Mouse (Mus musculus) forelimb bud, embryonic 11.5 days (tissue): Measurements from ENCODE around the gene Rhox10.
A peak's percentile ranks its signal among the peaks of the same experiment; 100 is the strongest.
"Not testable (repeated sequence)": the region's sequence is repeated elsewhere in the genome, so short reads cannot be mapped to it uniquely, and the experiment has no call there.

Source experiments
- DNase-seq: peaks from one replicate; pipeline ENCODE4 v3.0.0-alpha.2; 2012; ENCODE audit warnings: low read depth, low spot score

Gene Rhox10

DNA sequence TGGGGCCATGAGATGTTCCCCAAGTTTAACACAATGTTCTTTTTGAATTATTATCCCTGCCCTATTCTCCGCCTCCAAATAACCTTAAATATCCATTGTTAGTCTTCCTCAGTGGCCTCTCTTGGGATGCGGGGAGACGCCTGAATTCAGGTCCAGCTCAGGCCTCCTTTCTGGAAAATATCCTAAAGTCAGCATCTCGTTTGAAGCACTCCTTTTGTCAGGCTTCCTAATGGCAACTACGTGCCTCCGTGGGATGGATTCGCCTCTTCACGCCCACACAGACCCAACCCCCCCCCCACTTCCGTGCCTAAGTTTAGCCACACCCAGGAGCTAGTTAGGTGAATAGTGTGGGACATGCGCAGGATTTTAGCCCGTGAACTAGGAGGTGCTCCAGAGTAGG is at the start of gene Rhox10:
Rhox10 (plus strand) TSS at position 301 of the 400 bp plus-strand sequence.
- DNase-seq: no peak

DNA sequence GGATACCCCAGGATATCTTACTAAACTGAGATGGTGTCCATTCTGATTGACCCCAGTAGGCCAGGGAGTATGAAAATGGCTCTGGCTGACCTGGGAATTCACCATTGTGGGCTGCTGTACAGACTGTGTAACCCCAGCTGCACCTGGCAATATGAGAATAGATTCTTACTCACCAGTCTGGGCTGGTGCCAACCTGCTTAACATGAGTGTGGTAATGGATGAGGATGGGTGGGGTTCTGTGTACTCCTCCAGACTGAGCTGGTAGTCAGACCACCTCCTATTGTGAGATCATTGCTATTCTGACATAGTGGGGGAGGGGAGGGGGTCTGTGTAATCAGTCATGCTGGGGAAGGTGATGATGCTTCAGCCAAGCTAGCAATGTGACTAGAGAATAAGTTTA is 47.7 kb upstream of the Rhox10 start, which contains the start of gene Btg1-ps1:
Btg1-ps1 (minus strand) TSS at position 219 of the 400 bp plus-strand sequence.
- DNase-seq: not testable (repeated sequence)

DNA sequence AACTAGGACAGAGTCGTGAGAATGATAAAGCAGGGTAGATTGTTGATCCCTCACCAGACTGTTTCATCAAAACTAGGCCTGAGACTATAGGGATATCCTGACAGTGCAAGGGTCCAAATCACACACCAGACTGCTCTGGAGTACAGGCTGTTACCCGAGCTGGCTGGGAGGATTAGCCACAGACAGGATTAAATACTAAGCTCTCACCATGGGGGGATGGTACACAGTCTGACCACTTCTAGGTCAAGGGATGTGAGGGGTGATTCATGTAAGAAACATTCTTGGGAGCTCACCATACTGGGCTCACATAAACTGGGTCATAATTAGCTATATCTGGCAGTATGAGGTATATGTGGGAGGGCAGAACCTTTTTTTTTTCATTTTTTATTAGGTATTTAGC is 32.4 kb upstream of the Rhox10 start:
- no peak for DNase-seq

DNA sequence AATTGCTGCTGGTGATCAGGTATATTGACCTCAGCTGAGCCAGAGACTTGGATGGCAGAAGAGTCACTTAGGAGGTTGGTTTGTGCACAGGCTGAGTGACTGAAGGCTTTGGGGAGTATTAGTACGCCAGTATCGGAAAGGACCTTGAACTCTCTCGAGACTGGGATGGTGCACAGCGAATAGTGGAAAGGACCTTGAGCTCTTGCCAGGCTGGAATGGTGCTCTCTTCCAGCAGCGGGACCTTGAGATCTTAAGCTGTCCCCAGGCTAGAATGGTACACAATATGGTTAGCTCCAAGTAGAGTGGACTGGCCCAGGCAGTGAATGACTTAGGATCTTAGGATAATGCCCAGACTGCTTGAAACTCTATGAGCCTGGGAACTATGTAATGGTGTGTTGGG is 26.6 kb upstream of the Rhox10 start:
- DNase-seq: no peak

DNA sequence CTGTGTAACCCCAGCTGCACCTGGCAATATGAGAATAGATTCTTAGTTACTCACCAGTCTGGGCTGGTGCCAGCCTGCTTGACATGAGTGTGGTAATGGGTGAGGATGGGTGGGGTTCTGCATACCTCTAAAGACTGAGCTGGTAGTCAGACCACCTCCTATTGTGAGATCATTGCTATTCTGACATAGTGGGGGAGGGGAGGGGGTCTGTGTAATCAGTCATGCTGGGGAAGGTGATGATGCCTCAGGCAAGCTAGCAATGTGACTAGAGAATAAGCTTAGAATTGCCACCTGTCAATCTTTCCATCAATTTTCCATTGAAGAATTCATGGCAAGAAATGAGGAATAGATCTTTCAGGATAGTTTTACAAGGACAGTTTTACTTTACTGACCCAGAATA is 23.3 kb upstream of the Rhox10 start, which contains the start of gene Btg1-ps2:
Btg1-ps2 (minus strand) TSS at position 101 of the 400 bp plus-strand sequence.
- not testable (repeated sequence) for DNase-seq

DNA sequence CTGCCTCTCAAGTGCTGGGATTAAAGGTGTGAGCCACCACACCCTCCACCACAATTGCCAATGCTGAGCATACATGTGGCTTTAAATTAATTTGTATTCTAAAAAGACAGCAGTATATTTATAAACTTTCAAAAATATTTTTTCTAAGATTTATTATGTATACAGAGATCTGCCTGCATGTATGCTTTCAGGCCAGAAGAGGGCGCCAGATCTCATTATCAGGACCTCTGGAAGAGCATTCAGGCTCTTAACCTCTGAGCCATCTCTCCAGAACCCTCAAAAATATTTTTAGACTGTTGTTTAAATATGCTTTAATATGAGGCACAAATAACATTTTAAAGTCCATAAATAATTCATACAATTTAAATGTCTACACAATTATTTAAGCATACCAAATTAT is 4.7 kb upstream of the Rhox10 start:
- DNase-seq: peak; percentile 2

DNA sequence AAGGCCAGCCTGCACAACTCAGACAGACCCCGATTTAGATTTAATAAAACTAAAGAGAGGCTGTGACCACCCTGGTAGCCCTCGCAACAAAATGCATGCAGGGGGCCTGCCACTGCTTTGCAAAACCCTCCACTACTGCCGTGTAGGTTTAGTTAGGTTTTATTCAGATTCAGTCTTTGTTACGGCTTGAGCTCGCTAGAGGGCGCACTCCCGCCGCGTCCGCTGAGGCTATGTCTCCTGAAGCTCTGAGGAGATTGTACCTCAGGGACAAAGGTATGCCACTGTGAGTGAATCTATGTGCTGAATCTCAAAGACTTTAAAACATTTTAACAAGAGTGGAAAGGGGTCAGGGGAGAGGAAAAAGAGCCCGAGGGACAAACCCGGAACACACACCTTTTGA is 18.0 kb downstream of the Rhox10 start:
- DNase-seq: peak; percentile 23

DNA sequence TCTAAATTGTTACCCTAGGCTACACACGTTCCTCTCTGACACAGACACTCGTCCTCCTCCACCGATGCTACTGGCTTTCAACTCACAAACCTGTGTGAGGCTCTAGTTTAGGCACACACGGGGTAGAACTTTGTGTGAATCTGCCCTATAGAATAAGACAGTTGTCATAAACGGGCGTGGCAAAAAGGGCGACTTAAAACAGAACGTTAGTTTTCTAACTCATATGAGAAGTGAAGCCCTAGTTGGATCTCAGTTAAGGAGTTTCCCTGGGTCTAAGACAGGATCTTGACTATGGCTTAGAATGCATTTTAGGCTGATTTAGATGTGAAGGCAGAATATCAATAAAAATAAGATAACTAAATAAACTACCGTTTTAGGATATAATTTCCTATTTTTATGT is 18.8 kb downstream of the Rhox10 start, which contains the start of gene Rhox11:
Rhox11 (minus strand) TSS at position 101 of the 400 bp plus-strand sequence.
- DNase-seq: no peak

DNA sequence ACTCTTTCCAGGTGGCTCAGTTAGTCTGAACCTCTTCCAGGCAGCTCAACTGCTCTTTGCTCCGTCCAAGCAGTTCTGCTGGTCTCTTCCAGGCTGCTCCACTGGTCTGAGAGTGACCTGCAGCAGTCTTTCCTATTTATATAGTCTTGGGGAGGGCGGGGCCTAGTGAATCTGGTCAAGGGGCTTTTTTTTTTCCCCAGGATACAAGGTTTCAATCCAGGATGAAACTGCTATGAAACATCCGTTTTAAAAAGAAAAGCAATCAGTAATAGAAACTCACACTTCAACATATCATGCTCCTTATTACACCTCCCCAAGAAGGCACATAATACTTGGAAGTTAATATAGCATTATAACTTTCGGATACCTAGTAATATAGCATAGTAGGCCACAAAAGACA is 44.5 kb downstream of the Rhox10 start, which contains the start of gene Rhox12:
Rhox12 (minus strand) TSS at position 101 of the 400 bp plus-strand sequence.
- DNase-seq: no peak

DNA sequence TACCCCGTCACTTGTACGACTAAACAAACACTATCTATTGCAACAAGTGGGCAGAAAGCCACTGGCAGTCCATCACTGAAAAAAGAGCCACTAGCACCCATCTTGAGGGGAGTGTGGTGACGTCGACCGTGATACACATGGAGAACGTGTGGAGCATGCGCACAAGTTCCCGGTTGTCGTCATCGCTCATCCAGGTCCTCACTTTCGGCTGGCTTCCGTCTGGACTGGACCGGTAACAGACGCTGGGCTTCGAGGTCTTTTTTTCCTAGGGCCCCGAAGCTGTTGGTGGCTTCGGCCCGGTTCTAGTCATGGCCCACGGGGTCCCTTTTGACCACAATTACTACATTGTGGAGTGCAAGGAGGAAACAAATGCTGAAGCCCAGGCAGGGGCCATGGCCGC is 54.7 kb downstream of the Rhox10 start, which contains the start of gene Rhox13:
Rhox13 (plus strand) TSS at position 238 of the 400 bp plus-strand sequence.
- no peak for DNase-seq
